Comparison of ENCODE assay signal across 8 mouse cellular contexts in genomic region chr9:43103675-43104299, GRCm38 (mm10). TPM values are rescaled to one million over a fixed set of nuclear protein-coding genes. Genes with fewer than 3 reads are reported as not detected.
DNase-seq lines count a peak whose midpoint lies in the region; ATAC-seq lines count a peak whose summit lies in the region.

No protein-coding gene starts in this region.

- H3K27me3 ChIP-seq in heart, embryonic 11.5 days (ENCODE audit: control insufficient read depth, insufficient read depth, low read length) = no peaks in the 10 kb centered on the region
- H3K27me3 ChIP-seq in forebrain, embryonic 10.5 days (ENCODE audit: poor library complexity, severe bottlenecking) = no peaks in the 10 kb centered on the region
- no peaks in the 10 kb centered on the region for H3K27me3 ChIP-seq in limb, embryonic 11.5 days (ENCODE audit: control insufficient read depth, insufficient read depth, low read length)

- H3K36me3 ChIP-seq in heart, embryonic 11.5 days (ENCODE audit: control insufficient read depth, insufficient read depth, low read length) = no peaks in the 10 kb centered on the region
- peaks cover 6% of the 10 kb centered on the region; the same call in 1 of the 2 replicates for H3K36me3 ChIP-seq in forebrain, embryonic 10.5 days (replicated peaks)
- H3K36me3 ChIP-seq in limb, embryonic 11.5 days (ENCODE audit: control insufficient read depth, insufficient read depth, low read length) = no peaks in the 10 kb centered on the region

- no peak for DNase-seq in heart, postnatal 25 days (ENCODE audit: low spot score)
- DNase-seq in forebrain, embryonic 10.5 days (ENCODE audit: extremely low spot score, low spot score) = no peak
- DNase-seq in limb, embryonic 11.5 days (ENCODE audit: low spot score) = no peak
- DNase-seq in naive thymus-derived CD4-positive, alpha-beta T cell, adult 2 months (ENCODE audit: low read depth) = peak; percentile 8
- no peak for DNase-seq in gastrocnemius, adult 8-10 months (ENCODE audit: low spot score in 2 of 2)
- DNase-seq in cerebellum, postnatal 14 days = no peak
- no peak for DNase-seq in thymus, postnatal 10 days (ENCODE audit: low spot score in 2 of 2)

- H3K4me1 ChIP-seq in heart, embryonic 11.5 days (ENCODE audit: control insufficient read depth, insufficient read depth, low read length) = peaks cover 22% of the 10 kb centered on the region
- peaks cover 46% of the 10 kb centered on the region for H3K4me1 ChIP-seq in forebrain, embryonic 10.5 days
- peaks cover 8% of the 10 kb centered on the region; the same call in 1 of the 2 replicates for H3K4me1 ChIP-seq in limb, embryonic 11.5 days (ENCODE audit: control insufficient read depth, insufficient read depth, low read length)

- peak overlapping the region; percentile 83 for H3K4me2 ChIP-seq in heart, embryonic 11.5 days
- peak overlapping the region; percentile 80 for H3K4me2 ChIP-seq in limb, embryonic 11.5 days (ENCODE audit: low read depth, severe bottlenecking)

- intact Hi-C loops in heart, postnatal 25 days (cut with DNase I) = loop anchor here (2.0 kb wide), 1 partner anchor 19 kb away; no protein-coding TSS in a partner anchor

- no peak overlapping the region for H3K27ac ChIP-seq in heart, embryonic 11.5 days (ENCODE audit: low read depth, low read length)
- H3K27ac ChIP-seq in forebrain, embryonic 10.5 days = 0 out of 2 replicates have a peak overlapping the region, but pooled peaks have one; percentile 40
- H3K27ac ChIP-seq in limb, embryonic 11.5 days (replicated peaks; ENCODE audit: low read depth, low read length) = no peak overlapping the region

- peak overlapping the region; percentile 91 for H3K4me3 ChIP-seq in heart, embryonic 11.5 days (ENCODE audit: low read depth, low read length)
- peak overlapping the region; percentile 88 for H3K4me3 ChIP-seq in forebrain, embryonic 10.5 days
- H3K4me3 ChIP-seq in limb, embryonic 11.5 days (ENCODE audit: low read depth, low read length) = peak overlapping the region; percentile 86

- H3K9ac ChIP-seq in heart, embryonic 11.5 days (ENCODE audit: low read depth, low read length) = peak overlapping the region; percentile 96; the same call in 1 of the 2 replicates
- no peak overlapping the region for H3K9ac ChIP-seq in limb, embryonic 11.5 days (ENCODE audit: low read length)

- no peaks in the 10 kb centered on the region for H3K9me3 ChIP-seq in heart, embryonic 11.5 days (replicated peaks; ENCODE audit: control insufficient read depth, low read length)
- no peaks in the 10 kb centered on the region for H3K9me3 ChIP-seq in forebrain, embryonic 10.5 days
- no peaks in the 10 kb centered on the region for H3K9me3 ChIP-seq in limb, embryonic 11.5 days (ENCODE audit: control insufficient read depth, low read length)

- 42% methylated on average over 4 of the region's 4 CpGs for WGBS in heart, embryonic 11.5 days (ENCODE audit: insufficient replicate concordance)
- 54% methylated on average over 4 of the region's 4 CpGs for WGBS in forebrain, embryonic 10.5 days
- 44% methylated on average over 4 of the region's 4 CpGs for WGBS in limb, embryonic 11.5 days

- no peak for ATAC-seq in heart, embryonic 11.5 days (replicated peaks; ENCODE audit: insufficient number of reproducible peaks, low FRiP score, low TSS enrichment)
- ATAC-seq in limb, embryonic 11.5 days (ENCODE audit: insufficient number of reproducible peaks, low FRiP score, low TSS enrichment, low read depth) = no peak

RNA-seq across cellular contexts. Expression of gene Arhgef12, which starts 3.3 kb away (rescaled TPM):
- polyA plus RNA-seq in heart, embryonic 11.5 days (2014; fragmentation: Nextera tagmentation; extraction: Ambion mirVana) = 9.6 and 16.8 TPM in 2 replicates
- total RNA-seq in heart, postnatal 25 days (2021) = 100 to 1,000 TPM; 140 to 166 TPM
- 7.0 and 9.2 TPM in 2 replicates for polyA plus RNA-seq in forebrain, embryonic 10.5 days (2016; fragmentation: Nextera tagmentation; extraction: Ambion mirVana)
- polyA plus RNA-seq in limb, embryonic 11.5 days (2014; fragmentation: Nextera tagmentation; extraction: Ambion mirVana) = 11.5 and 12.3 TPM in 2 replicates
- 10 to 100 TPM; 41.1 to 64.5 (median 52.8) TPM for total RNA-seq in gastrocnemius, adult 8-10 months (2022)

RNA-seq across cellular contexts. Expression of gene Tmem136, which starts 12.6 kb away (rescaled TPM):
- polyA plus RNA-seq in heart, embryonic 11.5 days (2014; fragmentation: Nextera tagmentation; extraction: Ambion mirVana) = 14.1 and 20.0 TPM in 2 replicates
- 1 to 10 TPM; 6.1 to 6.7 TPM for total RNA-seq in heart, postnatal 25 days (2021)
- polyA plus RNA-seq in forebrain, embryonic 10.5 days (2016; fragmentation: Nextera tagmentation; extraction: Ambion mirVana) = 11.4 and 12.9 TPM in 2 replicates
- 11.5 and 14.5 TPM in 2 replicates for polyA plus RNA-seq in limb, embryonic 11.5 days (2014; fragmentation: Nextera tagmentation; extraction: Ambion mirVana)
- 1 to 10 TPM; 1.4 to 2.9 (median 2.5) TPM for total RNA-seq in gastrocnemius, adult 8-10 months (2022)
